Mouse (Mus musculus) CH12.LX (cell line): ENCODE data around the gene Klhl4. TPM values are rescaled to one million over a fixed set of nuclear protein-coding genes. Genes with fewer than 3 reads are reported as not detected.
A peak's percentile ranks its signal among the peaks of the same experiment; 100 is the strongest.

Source experiments
- DNase-seq: peaks from one replicate; pipeline ENCODE4 v3.0.0-alpha.2; 2013; ENCODE audit errors: extremely low read depth
- H3K27ac ChIP-seq: 2 replicates; pipeline ENCODE4 v1.5.1; 2012; ENCODE audit warnings: low read depth, mild to moderate bottlenecking, control low read depth, moderate library complexity; ENCODE audit not compliant: insufficient read depth
- H3K27me3 ChIP-seq: replicated peaks from 2 replicates; pipeline ENCODE3; 2012; ENCODE audit warnings: inconsistent platforms
- H3K36me3 ChIP-seq, 2 experiments: replicated peaks in 1 of 2; 2 replicates each; pipeline versions ENCODE3 to v1.6.1; 2012; ENCODE audit warnings: inconsistent platforms in 1 of 2, low read length in 1 of 2, mild to moderate bottlenecking in 1 of 2, mixed read lengths in 1 of 2, moderate library complexity in 1 of 2; ENCODE audit not compliant: control insufficient read depth in 1 of 2, insufficient read depth in 1 of 2
- H3K4me1 ChIP-seq, 2 experiments: 2 replicates each; pipeline ENCODE4 v1.6.1; 2012; ENCODE audit warnings: inconsistent platforms in 1 of 2, moderate library complexity in 1 of 2; ENCODE audit not compliant: insufficient read depth in 2 of 2, control insufficient read depth in 1 of 2
- H3K4me2 ChIP-seq: 2 replicates; pipeline ENCODE4 v1.6.1; 2012; ENCODE audit warnings: low read depth, mild to moderate bottlenecking, control low read depth; ENCODE audit not compliant: poor library complexity, insufficient read depth, severe bottlenecking
- H3K4me3 ChIP-seq, 3 experiments: fragments of 150-350 bp in 1 of 3; sonication (generic) in 1 of 3; replicated peaks in 1 of 3; 2 replicates each; pipeline versions ENCODE3 to v1.5.1; 2011 to 2012; ENCODE audit warnings: low read depth in 2 of 3, low read length in 2 of 3, mild to moderate bottlenecking in 2 of 3, moderate library complexity in 2 of 3, control low read depth in 1 of 3, improper control_type of control experiment in 1 of 3, inconsistent platforms in 1 of 3, mixed read lengths in 1 of 3; ENCODE audit not compliant: poor library complexity in 1 of 3
- H3K79me2 ChIP-seq: replicated peaks from 2 replicates; pipeline ENCODE4 v1.6.1; 2012; ENCODE audit warnings: mild to moderate bottlenecking, moderate library complexity; ENCODE audit not compliant: control insufficient read depth, poor library complexity, insufficient read depth, severe bottlenecking; ENCODE audit errors: extremely low read depth
- H3K9ac ChIP-seq: 2 replicates; pipeline ENCODE4 v1.6.1; 2012; ENCODE audit warnings: low read depth, mild to moderate bottlenecking, control low read depth, moderate library complexity; ENCODE audit not compliant: insufficient read depth
- H3K9me3 ChIP-seq: replicated peaks from 2 replicates; pipeline ENCODE3; 2012; ENCODE audit warnings: low read length, inconsistent platforms, mixed read lengths
- CHD2 ChIP-seq: IDR thresholded peaks from 2 replicates; pipeline ENCODE4 v1.6.1; 2011; ENCODE audit warnings: low read length, improper control_type of control experiment
- CTCF ChIP-seq, 2 experiments: IDR thresholded peaks in 1 of 2; conservative IDR thresholded peaks in 1 of 2; 2 replicates each; pipeline ENCODE4 v1.5.1; 2011 to 2012; ENCODE audit warnings: low read depth in 2 of 2, low read length in 2 of 2, improper control_type of control experiment in 1 of 2, inconsistent platforms in 1 of 2, mild to moderate bottlenecking in 1 of 2, moderate library complexity in 1 of 2
- ETS1 ChIP-seq: conservative IDR thresholded peaks from 2 replicates; pipeline ENCODE4 v1.6.1; 2012; ENCODE audit warnings: low read depth, mild to moderate bottlenecking, inconsistent platforms, low read length, improper control_type of control experiment, moderate library complexity
- HCFC1 ChIP-seq: IDR thresholded peaks from 2 replicates; pipeline ENCODE4 v1.6.1; 2012; ENCODE audit warnings: low read depth, mild to moderate bottlenecking, inconsistent platforms, low read length, improper control_type of control experiment
- KAT2A ChIP-seq: IDR thresholded peaks from 2 replicates; pipeline ENCODE4 v1.6.1; 2012; ENCODE audit warnings: low read length, improper control_type of control experiment, inconsistent platforms; ENCODE audit not compliant: insufficient replicate concordance
- MAFK ChIP-seq: IDR thresholded peaks from 2 replicates; pipeline ENCODE4 v1.6.1; 2011; ENCODE audit warnings: low read length, improper control_type of control experiment; ENCODE audit not compliant: insufficient replicate concordance
- MAX ChIP-seq: IDR thresholded peaks from 2 replicates; pipeline ENCODE4 v1.6.1; 2011; ENCODE audit warnings: low read length, improper control_type of control experiment
- MXI1 ChIP-seq: IDR thresholded peaks from 2 replicates; pipeline ENCODE4 v1.6.1; 2011; ENCODE audit warnings: mild to moderate bottlenecking, low read depth, low read length, improper control_type of control experiment
- MYC ChIP-seq: IDR thresholded peaks from 2 replicates; pipeline ENCODE4 v1.6.1; 2011; ENCODE audit warnings: low read depth, mild to moderate bottlenecking, improper control_type of control experiment, low read length
- RAD21 ChIP-seq: IDR thresholded peaks from 2 replicates; pipeline ENCODE4 v1.6.1; 2011; ENCODE audit warnings: low read depth, mild to moderate bottlenecking, low read length, improper control_type of control experiment, moderate library complexity
- SMC3 ChIP-seq: IDR thresholded peaks from 2 replicates; pipeline ENCODE4 v1.6.1; 2011; ENCODE audit warnings: low read depth, low read length, improper control_type of control experiment
- TBP ChIP-seq: conservative IDR thresholded peaks from 2 replicates; pipeline ENCODE4 v1.6.1; 2011; ENCODE audit warnings: low read depth, low read length, improper control_type of control experiment
- USF2 ChIP-seq: conservative IDR thresholded peaks from 2 replicates; pipeline ENCODE4 v1.6.1; 2011; ENCODE audit warnings: low read depth, low read length, improper control_type of control experiment
- ZKSCAN1 ChIP-seq: IDR thresholded peaks from 2 replicates; pipeline ENCODE4 v1.6.1; 2012; ENCODE audit warnings: low read depth, inconsistent platforms, low read length, improper control_type of control experiment, borderline replicate concordance
- ZNF384 ChIP-seq: IDR thresholded peaks from 2 replicates; pipeline ENCODE4 v1.6.1; 2012; ENCODE audit warnings: low read depth, low read length, improper control_type of control experiment, inconsistent platforms
- dilution Hi-C: fragments of 300-500 bp; cut with MboI; formaldehyde crosslinking; loops from 2 replicates; pipeline ENCODE4 v1.14.3; 2020; ENCODE audit warnings: low sequenced_read_pairs; ENCODE audit not compliant: extremely low pct_unique_long_range_greater_than_20kb, extremely low pct_ligation_motif_present
- in situ Hi-C: fragments of 300-500 bp; cut with MboI; formaldehyde crosslinking; loops from 3 replicates; pipeline ENCODE4 v1.14.3; 2019; ENCODE audit warnings: low sequenced_read_pairs, low pct_ligation_motif_present, low pct_unique_long_range_greater_than_20kb, mixed read lengths
- polyA plus RNA-seq: library from polyadenylated mRNA; unstranded; fragments of >175 nt; gene quantifications from 2 replicates; pipeline ENCODE4 v1.2.1, GENCODE M21; 2012; ENCODE audit warnings: low read depth; ENCODE audit not compliant: insufficient read length
- total RNA-seq, 2 experiments: library from RNA; depleted of rRNA; stranded (reverse); fragments of 300-350 nt in 1 of 2; fragments of >200 nt in 1 of 2; gene quantifications; 2 replicates each; pipeline ENCODE4 v1.2.3; 2012 to 2014

The Klhl4 gene
- total and polyA plus RNA-seq, 3 experiments: 0.04 TPM; not detected in 2

GRCm38 (mm10) chrX:114486691-114487090 lies 12.6 kb downstream of the Klhl4 start:
- no peaks in the 10 kb centered on the region for H3K4me1 ChIP-seq

GRCm38 (mm10) chrX:114558141-114558540 lies 84.0 kb downstream of the Klhl4 start:
- no peaks in the 10 kb centered on the region for H3K4me1 ChIP-seq
- dilution Hi-C loops: no loop called here

More at GRCm38 (mm10) chrX:114486691-114487090, 12.6 kb downstream of the Klhl4 start:
- no peak for DNase-seq
- no peaks in the 10 kb centered on the region for H3K36me3 ChIP-seq
- TF ChIP-seq TBP: no peak
- TF ChIP-seq MAX: no peak
- no peak for TF ChIP-seq MXI1
- no peak for TF ChIP-seq KAT2A
- TF ChIP-seq ETS1: no peak
- TF ChIP-seq ZNF384: no peak
- TF ChIP-seq CTCF (conservative IDR thresholded peaks at IDR 0.05 in 1 of 2, IDR thresholded peaks at IDR 0.05 in 1 of 2; ENCODE audit: low read depth in 2 of 2, low read length in 2 of 2): no peak
- in situ Hi-C loops: no loop called here
- no peak overlapping the region for H3K4me3 ChIP-seq
- H3K27me3 ChIP-seq: no peaks in the 10 kb centered on the region
- H3K79me2 ChIP-seq: no peaks in the 10 kb centered on the region
- no peak overlapping the region for H3K27ac ChIP-seq
- dilution Hi-C loops: no loop called here
- no peak overlapping the region for H3K4me2 ChIP-seq
- peaks cover 3% of the 10 kb centered on the region for H3K9me3 ChIP-seq
- no peak overlapping the region for H3K9ac ChIP-seq

GRCm38 (mm10) chrX:114582311-114582710 lies 108.2 kb downstream of the Klhl4 start:
- no peak overlapping the region for H3K4me2 ChIP-seq
- H3K4me3 ChIP-seq: no peak overlapping the region
- H3K27ac ChIP-seq: no peak overlapping the region
- no peak for DNase-seq
- H3K4me1 ChIP-seq: no peaks in the 10 kb centered on the region
- no peak overlapping the region for H3K9ac ChIP-seq
- H3K27me3 ChIP-seq: no peaks in the 10 kb centered on the region
- dilution Hi-C loops: no loop called here
- H3K9me3 ChIP-seq: no peaks in the 10 kb centered on the region
- no peaks in the 10 kb centered on the region for H3K36me3 ChIP-seq
- TF ChIP-seq HCFC1: no peak
- no peak for TF ChIP-seq ZKSCAN1
- no peak for TF ChIP-seq MAFK
- TF ChIP-seq SMC3: no peak
- TF ChIP-seq ZNF384: no peak
- TF ChIP-seq CHD2: no peak
- H3K79me2 ChIP-seq: no peaks in the 10 kb centered on the region
- in situ Hi-C loops: no loop called here

More at GRCm38 (mm10) chrX:114558141-114558540, 84.0 kb downstream of the Klhl4 start:
- Histone ChIP-seq H3K27ac (no peak overlapping the region), H3K4me2 (no peak overlapping the region), H3K36me3 (no peaks in the 10 kb centered on the region), H3K9me3 (no peaks in the 10 kb centered on the region), H3K27me3 (no peaks in the 10 kb centered on the region), H3K4me3 (no peak overlapping the region), H3K79me2 (no peaks in the 10 kb centered on the region), H3K9ac (no peak overlapping the region)
- in situ Hi-C loops: no loop called here
- peak; percentile 0 for DNase-seq
- no peak for TF ChIP-seq USF2
- TF ChIP-seq SMC3: peak; percentile 29
- peak; percentile 62 for TF ChIP-seq RAD21
- no peak for TF ChIP-seq MYC
- peak in 1 of 2 experiments; percentile 57; a peak in 2 of 4 replicates for TF ChIP-seq CTCF (conservative IDR thresholded peaks at IDR 0.05 in 1 of 2, IDR thresholded peaks at IDR 0.05 in 1 of 2; ENCODE audit: low read depth in 2 of 2, low read length in 2 of 2)
